Mouse (Mus musculus): Measurements from ENCODE around the gene Zhx3.

- TF ChIP-seq POLR2A (IDR thresholded peaks at IDR 0.05; ENCODE audit: extremely low read depth, insufficient read depth, low read length) (no peak), CTCF (IDR thresholded peaks at IDR 0.05; ENCODE audit: extremely low read depth, insufficient read depth, low read length) (no peak)
These were observed 128.0 kb downstream of the Zhx3 start for GRCm38 (mm10) chr2:160744823-160745210.
